Mouse (Mus musculus) megakaryocyte, embryonic 14.5 days (primary cell): Measurements from ENCODE around the gene Zfp341.

Experiments used
- FLI1 ChIP-seq: IDR thresholded peaks from 2 replicates; pipeline ENCODE4 v1.6.1; 2012; ENCODE audit warnings: low read length, inconsistent platforms, mixed read lengths
- GATA1 ChIP-seq: IDR thresholded peaks from 3 replicates; pipeline ENCODE4 v1.6.1; 2012; ENCODE audit warnings: mixed read lengths, low read length, inconsistent platforms, borderline replicate concordance

- TF ChIP-seq GATA1 (no peak), FLI1 (no peak)
Observed at GRCm38 (mm10) chr2:154624137-154624536, 11.0 kb downstream of the Zfp341 start.
